Mouse (Mus musculus) adrenal gland (tissue): ENCODE data around the gene Cyp4f37.
"Not testable (repeated sequence)": the region's sequence is repeated elsewhere in the genome, so short reads cannot be mapped to it uniquely, and the experiment has no call there.

Experiments used
- intact Hi-C: fragments of 180-260 bp; cut with DNase I; formaldehyde crosslinking; loops from one replicate; pipeline ENCODE4 v1.15.1; 2025
- long read RNA-seq, 2 experiments: library from polyadenylated mRNA; unstranded; transcript quantifications; one replicate each; pipeline ENCODE4 v2.0.0; 2020; ENCODE audit warnings: borderline replicate concordance in 1 of 2; ENCODE audit not compliant: insufficient replicate concordance in 1 of 2

The Cyp4f37 gene
- long read RNA-seq, experiment 1, result 0 reads
- long read RNA-seq, experiment 2, result 0 reads

DNA sequence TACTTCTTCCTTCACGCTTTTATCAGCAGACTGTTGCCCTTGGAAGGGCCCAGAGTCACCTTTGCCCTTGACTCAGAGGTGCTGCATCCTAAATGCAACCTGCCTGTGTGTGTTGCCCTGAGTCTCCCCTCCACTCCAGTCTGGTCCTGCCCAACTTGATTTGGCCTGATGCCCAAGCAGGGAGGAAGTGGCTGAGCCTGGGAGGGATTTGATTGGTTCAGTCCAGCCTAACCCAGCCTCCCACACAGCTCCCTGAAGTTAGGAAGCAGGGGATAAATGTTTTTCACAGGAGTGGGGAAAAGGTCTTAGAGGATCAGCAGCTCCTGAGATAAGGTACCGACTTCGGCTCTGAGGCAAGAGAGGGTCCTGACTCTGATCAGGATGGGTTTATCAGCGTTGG lies at the start of gene Cyp4f37:
TSS of gene Cyp4f37 (plus strand) at position 292 of the 400 bp plus-strand sequence.
- intact Hi-C loops, result not testable (repeated sequence)

DNA sequence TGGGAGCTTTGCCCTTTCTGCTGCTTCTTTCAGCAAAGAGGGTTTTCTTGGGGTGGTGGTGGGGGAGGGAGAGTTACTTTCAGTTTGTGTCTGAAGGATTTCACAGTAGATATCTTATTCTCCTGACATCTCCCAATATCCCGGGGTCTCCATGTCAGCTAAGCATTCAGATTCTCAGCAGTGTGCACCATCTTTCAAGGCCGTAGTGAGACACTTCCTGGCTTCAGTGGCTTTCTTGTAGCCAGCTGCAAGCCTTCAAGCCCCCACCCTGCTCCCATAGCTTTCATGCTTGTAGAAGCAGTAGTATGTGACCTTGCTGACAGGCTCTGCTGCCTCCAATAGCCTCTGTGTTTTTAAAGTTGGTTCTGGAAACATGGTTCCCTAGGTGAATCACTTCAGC lies 47.8 kb upstream of the Cyp4f37 start:
- intact Hi-C loops, result not testable (repeated sequence)

DNA sequence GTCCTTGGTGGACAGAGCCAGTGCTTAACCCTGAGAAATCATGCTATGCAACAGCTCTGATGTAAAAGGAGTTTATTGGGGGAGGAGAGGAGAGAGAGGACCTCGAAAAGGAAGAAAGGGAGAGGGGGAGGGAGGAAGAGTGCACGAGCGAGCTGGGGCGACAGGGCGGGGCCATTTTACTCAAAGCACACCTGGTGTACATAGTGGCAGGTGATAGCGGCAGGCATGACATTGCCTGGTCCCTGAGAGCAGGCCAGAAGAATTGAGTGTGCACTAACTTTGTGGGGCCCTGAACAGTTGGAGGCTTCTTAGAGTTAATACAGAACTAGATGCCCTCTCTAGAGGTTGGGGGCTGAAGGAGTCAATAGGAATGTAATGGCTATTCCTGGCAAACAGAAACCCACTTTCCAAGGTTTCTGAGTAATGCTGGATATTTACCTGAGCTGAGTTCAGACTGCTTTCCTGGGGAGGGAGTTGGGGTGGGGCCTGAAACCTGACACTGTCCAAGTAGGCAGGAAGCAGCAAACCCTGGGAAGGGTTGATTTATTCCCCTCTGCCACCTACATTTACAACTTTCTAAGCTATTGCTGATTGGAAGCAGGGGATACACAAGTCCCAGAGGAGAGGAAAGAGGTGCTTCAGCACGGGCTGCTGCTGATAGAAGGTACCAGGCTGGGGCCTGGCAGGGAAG lies 43.5 kb upstream of the Cyp4f37 start:
- intact Hi-C loops, result no loop called here

DNA sequence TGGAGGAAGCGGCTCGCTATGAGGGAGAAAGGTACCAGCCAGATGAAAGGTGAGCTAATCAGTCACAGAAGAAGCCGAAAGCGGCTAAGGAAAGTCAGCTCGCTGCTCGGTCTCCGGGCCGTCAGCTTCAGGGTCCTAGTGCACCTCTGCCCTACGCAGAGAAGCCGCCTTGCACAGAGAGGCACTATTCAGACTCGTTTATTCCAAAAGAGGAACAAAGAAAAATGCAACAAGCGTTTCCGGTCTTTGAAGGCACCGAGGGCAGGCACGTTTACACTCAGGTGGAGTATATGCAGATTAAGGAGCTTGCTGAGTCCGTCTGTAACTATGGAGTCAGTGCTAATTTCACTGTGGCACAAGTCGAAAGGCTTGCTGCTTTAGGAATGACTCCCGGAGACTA lies 24.6 kb upstream of the Cyp4f37 start:
- intact Hi-C loops, result no loop called here

DNA sequence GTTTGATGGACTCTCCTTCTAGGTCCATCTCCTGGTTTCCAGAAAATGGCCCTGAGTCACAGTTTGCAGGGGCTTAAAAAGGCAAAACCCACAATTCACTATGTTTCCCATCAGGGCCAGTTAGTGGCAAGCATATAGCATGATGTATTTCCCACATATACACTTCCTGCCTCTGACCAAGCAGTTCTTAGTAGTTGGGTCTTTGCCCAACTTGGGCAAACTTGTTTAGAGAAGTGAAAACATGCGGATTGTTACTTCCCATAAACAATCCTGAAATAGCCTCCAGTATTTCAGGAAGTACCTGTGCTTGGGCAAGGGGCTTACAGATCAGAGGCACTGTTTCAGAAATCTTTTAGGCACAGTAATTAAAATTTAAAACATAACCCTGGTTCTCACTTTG lies 13.1 kb upstream of the Cyp4f37 start:
- intact Hi-C loops, result no loop called here

DNA sequence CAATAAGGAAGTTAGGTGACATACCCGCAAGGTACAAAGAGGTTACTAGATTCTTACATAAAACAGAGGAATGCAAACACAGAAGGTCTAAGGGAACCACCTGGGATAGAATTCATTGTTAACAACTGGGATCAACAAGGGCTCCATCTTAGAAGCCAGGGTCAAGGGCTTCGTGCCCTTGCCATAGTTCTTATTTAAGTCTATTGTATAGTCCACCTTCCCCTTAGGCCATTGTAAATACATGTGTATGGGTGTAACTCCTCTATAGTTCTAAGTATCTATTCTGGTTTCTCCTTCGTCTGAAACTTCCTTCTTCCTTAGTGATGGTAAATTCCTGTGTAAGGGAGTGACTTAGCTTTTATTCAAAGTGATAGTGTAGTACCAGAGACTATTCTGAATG lies 10.9 kb upstream of the Cyp4f37 start:
- intact Hi-C loops, result not testable (repeated sequence)

DNA sequence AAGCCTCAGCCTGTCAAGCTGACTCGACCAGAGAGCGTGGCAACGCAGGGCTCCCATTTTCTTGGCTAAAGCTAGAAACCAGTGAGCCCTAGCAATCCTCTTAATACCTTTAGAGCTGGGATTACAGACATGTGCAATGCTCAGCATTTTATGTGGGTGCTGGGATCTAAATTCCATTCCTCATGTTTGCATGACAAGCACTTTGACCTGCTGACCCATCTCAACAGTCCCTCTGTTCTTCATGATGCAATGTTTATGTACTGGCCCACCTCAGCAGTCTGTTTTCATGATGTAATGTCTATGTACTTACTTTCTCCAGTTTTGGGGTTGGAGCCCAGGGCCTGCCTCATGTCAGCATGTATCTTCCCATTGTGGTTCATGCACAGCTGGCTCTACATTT lies 10.2 kb upstream of the Cyp4f37 start:
- intact Hi-C loops, result no loop called here

DNA sequence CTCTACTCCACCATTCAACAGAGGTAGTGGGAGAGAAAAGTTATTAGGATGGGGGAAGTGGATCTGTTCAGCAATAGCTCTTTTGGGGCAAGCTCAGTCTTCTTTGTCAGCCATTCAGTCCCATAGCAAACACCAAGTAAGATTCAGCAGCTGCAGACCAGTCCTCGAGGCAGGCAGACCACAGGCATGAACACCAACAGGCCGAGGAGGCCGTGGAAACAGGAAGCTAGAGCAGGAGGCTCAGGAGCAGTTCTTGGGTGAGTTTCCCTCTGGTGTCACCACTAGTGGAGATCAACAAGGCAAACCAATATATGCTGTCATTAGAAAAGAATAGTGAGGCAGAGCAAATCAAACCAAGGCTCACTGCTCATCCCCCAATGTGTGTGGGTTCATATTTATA lies 8.7 kb upstream of the Cyp4f37 start:
- intact Hi-C loops, result no loop called here

DNA sequence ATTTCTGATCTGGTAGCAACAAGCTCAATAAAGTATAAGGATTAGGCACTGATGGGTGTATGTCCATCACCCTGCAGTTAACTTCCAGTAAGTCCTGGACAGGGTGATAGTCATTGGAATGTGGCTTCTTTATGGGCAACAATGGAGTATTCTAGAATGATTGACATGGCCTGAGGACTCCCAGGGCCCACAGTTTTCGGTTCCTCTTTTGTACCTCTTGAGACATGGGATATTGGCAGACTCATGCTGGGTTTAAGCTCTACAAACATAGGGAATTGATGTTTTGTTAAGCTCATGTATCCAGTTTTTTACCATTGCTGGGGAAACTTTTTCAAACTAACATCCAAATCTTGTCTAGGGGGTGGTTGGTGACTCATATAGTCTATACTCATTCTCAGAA lies 3.9 kb upstream of the Cyp4f37 start:
- intact Hi-C loops, result no loop called here

DNA sequence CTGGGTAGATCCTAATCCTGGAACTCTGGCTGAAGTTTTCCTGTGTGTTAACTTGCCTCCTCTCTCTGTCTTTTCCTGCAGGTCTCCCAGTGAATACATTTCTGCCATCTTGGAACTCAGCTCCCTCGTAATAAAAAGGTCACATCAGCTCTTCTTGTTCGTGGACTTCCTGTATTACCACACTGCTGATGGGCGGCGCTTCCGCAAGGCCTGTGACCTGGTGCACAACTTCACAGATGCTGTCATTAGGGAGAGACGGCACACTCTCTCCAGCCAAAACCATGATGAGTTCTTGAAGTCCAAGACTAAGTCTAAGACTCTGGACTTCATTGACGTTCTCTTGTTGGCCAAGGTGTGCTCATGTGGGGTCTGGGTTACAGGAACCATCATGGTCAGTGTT lies 8.6 kb downstream of the Cyp4f37 start:
- intact Hi-C loops, result loop anchor here (5.0 to 10.0 kb wide), 2 partner anchors 82 to 235 kb away; no protein-coding TSS in a partner anchor

DNA sequence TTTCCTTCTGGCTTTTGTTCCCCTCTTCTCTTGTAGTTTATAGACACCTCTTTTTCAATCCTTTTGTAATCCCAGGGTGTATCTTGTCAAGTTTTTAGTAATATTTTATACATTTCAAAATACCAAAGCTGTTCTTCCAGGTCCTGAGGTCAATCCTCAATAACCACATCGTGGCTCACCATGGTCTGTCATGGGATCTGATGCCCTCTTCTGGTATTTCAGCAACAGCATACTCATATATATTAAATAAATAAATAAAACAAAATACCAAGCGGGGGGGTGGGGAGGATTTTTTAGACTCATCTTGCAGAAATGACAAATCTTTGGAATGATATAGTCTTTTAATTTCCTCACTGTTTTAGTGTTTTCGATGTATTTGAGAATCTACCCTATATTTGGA lies 10.8 kb downstream of the Cyp4f37 start:
- intact Hi-C loops, result loop anchor here (5.0 to 10.0 kb wide), 2 partner anchors 85 to 233 kb away; no protein-coding TSS in a partner anchor

DNA sequence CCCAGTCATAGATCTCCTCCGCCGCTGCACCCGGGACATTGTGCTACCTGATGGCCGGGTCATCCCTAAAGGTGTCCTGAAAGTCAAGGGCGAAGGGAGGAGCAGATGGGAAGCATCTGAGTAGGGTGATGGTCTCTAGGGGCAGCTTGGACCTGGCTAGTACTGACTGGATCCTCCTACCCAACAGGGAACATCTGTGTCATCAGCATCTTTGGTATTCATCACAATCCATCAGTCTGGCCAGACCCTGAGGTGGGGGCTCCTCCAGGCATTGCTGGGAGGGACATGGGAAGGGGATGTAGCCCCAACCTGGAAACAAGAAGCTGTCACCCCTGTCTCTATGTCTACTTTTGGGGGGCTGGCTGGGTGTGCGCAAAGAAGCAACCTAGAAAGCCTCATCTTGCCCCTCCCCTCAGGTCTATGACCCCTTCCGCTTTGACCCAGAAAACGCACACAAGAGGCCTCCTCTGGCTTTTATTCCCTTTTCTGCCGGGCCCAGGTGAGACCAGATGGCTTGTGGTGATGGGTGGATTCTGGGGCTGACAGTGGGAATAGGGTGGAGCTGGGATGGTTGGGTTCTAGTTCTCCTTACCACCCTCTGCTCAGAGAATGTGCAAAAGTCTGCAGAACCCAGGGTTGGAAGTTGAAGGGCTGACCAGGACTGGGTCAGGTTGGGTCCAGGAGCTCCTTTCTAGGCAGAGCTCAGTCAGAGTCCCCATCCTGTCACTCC lies 13.3 kb downstream of the Cyp4f37 start:
- intact Hi-C loops, result loop anchor here (2.0 to 10.0 kb wide), 3 partner anchors 46 to 230 kb away; no protein-coding TSS in a partner anchor

DNA sequence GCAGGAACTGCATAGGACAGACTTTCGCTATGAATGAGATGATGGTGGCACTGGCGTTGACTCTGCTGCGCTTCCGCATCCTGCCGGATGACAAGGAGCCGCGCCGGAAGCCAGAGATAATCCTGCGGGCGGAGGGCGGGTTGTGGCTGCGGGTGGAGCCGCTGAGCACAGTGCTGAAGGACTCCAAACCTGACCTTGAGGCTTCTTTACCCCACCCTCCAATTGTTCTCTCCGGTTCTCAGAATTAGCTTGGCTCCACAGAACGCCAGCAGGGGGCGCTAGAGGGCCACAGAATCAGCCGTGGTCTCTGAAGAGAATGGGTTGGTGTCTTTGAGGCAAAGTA lies 13.8 kb downstream of the Cyp4f37 start:
- intact Hi-C loops, result loop anchor here (2.0 to 10.0 kb wide), 3 partner anchors 46 to 230 kb away; no protein-coding TSS in a partner anchor

DNA sequence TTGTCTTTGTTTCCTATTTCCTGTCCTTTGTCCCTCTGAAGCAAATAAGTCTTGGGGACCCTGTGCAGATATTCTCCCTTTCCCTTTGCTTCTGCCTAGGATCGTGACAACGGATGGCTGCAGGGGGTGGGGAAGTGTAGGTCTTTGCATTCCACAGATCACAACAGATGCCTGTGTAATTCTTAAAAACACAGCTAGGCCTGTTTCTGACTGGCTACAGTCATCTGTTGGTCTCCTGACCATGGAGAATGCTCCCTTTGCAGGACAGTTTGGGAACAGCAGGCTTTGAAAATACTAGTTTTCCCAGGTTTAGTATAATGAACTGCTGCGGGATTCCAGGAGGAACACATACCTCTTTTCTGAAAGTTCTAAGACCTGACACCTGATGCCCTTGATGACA lies 15.2 kb downstream of the Cyp4f37 start:
- intact Hi-C loops, result loop anchor here (10.0 kb wide), 1 partner anchor 228 kb away; no protein-coding TSS in a partner anchor

DNA sequence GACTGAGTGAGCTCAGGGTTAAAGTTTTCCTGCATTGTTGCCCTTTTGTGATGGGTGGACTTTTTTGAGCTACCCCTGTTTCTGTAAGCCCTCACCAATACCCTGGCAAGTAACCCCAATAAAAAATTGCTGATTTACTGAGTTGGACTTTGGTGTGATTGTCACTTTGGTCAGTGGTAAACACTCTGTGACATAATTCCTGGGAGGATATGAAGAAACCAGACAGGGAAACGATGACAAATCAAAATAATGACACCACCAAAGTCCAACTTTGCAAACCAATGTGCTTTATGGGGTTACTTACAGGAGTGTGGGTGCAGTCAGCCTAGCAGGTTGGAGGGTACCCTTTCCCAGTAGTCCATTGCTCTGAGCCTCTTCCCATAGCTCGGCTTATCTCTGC lies 16.0 kb downstream of the Cyp4f37 start:
- intact Hi-C loops, result loop anchor here (10.0 kb wide), 1 partner anchor 228 kb away; no protein-coding TSS in a partner anchor

DNA sequence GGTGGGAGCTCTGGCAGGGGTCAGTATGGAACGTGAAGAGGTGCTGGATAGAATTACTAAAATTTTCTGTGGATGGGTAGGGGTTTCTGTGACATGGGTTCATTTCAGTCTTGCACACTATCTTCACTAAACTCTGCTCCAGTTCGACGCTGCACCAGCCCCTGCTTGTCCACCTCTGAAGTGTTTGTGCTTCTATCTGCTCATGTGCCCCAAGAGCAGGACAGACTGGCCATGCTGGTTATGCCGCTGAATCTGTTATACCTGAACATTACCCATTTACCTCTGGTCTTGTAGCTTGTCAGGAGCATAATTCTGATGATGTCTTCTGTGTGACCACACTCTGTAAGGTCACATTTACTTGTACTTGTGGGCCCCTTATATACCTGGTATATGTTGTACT lies 25.5 kb downstream of the Cyp4f37 start:
- intact Hi-C loops, result no loop called here

DNA sequence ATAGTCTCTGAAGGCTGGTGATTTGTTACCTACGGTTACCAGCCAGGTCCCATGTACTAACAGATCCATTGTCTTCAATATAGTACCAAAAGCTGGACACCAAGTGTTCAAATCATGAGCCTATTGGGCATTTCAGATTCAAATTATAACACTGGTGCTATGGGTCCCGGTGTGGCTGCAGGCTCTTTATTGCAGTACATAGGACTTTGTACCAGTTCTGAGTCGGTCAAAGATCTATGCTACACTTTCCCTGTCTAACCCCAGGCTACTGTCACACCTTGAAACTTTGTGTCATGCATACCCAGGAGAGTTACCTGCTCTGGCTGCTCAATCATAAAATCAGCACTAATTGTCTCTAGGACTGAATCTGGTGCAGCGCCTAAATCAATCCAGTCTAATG lies 32.8 kb downstream of the Cyp4f37 start:
- intact Hi-C loops, result no loop called here

DNA sequence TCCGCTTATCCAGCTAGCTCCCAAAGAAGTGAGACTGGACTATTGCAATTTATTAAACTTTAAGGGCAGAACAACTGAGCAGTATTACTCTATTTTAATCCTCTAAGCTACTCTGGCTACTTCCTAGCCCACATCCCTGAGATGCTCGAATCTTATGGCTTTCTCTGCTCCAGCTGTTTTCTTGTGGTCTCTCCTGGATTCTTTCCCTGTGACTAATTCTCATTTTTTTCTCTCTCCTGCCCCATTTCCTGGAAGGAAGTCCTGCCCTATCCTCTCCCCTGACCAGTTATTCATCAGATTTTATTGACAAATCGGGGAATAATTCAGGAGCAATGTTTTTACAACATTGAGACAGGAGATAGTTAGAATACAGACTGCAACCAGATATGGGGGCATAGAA lies 35.9 kb downstream of the Cyp4f37 start:
- intact Hi-C loops, result no loop called here

DNA sequence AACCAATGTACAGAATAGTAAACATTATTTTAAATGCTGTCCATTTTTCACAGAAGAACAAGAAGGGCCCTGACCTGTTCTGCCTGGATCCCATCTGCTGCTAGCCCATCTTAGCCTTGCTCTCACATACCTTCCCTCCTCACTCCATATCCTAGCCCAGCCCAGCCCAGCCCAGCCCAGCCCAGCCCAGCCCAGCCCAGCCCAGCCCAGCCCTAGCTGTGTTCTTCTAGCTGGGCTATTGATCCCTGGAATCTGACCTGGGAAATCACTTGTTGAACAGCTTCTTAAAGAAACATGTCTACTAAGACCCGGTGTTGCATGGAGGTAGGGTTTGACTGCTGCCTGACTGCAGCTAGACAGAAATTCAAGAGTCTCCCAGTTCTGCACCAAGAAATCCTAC lies 37.1 kb downstream of the Cyp4f37 start:
- intact Hi-C loops, result no loop called here

DNA sequence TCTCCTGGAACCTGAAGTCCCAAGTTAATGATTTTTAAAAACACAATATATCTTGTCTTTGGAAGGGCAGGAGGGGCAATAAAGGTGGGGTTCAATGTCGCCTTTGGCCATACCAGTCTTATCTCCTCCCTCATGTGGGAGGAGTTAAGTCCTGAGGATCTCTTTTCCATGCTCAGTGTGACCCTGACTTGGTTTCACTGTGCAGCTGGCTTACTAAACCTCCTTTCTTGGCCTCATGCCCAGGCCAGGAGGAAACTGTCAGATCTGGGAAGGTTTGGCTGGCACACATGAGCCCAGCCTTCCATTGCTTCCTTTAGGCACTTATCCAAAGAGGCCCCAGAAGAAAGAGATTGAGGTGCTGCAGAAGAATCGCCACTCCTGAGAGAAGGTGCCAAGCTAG lies 37.6 kb downstream of the Cyp4f37 start, which contains the start of gene Cyp4f40:
TSS of gene Cyp4f40 (plus strand) at position 189 of the 400 bp plus-strand sequence.
- intact Hi-C loops, result no loop called here

DNA sequence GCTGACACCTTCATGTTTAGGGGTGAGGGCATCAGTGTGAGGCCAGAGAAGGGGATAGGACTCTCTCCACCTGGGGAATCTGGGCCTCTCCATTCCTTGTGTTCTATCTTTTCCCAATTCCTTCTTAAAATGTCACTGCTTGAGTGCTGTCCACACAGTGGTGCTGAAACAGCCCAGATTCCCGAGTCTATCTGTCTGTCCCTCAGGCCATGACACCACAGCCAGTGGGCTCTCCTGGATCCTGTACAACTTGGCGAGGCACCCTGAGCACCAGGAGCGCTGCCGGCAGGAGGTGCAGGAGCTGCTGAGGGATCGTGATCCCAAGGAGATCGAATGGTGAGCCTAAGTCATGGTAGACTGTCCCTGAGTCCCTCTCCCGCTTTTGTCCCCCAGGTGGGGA lies 52.9 kb downstream of the Cyp4f37 start:
- intact Hi-C loops, result no loop called here

DNA sequence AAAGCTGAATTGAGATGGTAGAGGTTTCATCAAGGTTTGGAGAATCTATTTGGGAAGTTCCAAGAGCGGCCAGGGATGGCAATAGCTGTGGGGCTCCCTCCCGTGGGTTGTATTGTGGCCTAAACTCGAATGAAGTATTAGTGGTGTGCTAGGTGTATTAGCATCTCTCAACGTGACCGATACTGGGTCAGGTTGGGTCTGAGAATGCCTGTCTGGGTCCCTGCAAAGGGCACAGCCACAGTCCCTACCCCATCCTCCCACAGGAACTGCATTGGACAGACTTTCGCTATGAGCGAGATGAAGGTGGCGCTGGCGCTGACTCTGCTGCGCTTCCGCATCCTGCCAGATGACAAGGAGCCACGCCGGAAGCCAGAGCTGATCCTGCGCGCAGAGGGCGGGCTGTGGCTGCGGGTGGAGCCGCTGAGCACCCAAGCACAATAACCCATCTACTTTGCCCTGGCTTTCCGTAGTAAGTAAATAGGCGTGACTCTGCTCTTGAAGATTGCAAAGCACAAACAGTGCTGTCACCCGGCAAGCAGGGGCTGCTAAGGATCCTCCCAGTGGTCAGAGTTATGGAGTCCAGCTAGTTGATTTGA lies 55.0 kb downstream of the Cyp4f37 start:
- intact Hi-C loops, result no loop called here
